ENCODE assay signal across 10 mouse cellular contexts in the genomic region with DNA sequence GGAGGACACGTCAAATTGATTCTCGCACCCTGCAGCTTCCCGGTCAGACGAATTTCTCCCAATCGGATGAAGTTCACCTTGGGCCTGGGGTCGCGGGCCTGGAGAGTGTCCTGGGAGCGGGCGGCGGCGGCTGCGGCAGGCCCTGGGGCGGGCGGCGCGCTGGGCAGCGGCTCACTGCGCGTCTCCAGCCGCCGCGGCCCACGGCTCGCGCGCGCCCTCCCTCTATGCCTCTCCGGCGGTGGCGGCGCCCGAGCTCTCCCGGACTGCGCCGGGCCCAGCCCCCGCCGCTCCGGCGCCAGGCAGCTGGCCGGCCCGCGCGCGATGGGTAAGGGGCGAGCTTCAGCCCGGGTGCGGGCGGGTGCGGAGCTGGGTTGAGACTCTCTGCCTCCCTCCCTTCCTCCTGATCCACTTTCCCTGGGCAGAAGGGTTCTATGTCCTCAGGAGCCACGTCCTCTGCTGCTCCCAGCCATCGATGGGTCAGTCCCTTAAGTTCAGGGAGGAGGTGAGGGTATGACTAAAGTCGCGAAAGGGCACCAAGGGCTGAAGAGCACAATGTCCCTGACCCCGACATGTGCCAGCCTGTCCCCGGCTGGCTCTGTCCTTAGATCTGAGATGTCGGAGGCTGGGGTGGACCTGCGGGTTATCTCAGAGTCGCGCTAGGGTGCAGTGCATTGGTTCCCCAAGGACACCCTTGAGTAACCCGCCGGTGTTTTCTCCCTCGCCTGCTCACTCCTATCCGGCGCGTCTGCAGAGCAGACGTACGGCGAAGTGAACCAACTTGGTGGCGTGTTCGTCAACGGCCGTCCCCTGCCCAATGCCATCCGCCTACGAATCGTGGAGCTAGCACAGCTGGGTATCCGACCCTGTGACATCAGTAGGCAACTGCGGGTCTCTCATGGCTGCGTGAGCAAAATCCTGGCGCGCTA. TPM values are rescaled to one million over a fixed set of nuclear protein-coding genes. Genes with fewer than 3 reads are reported as not detected.
DNase-seq lines count a peak whose midpoint lies in the region; ATAC-seq lines count a peak whose summit lies in the region.
"Had no signal": no experiment of that assay in that cellular context is flagged by ENCODE, and none has a peak within 500 bp of the region (broad histone marks: within the 10 kb centered on the region; RNA-seq: fewer than 3 reads in every experiment).

No protein-coding gene starts in this region.

- H3K4me1 ChIP-seq in heart, embryonic 10.5 days, result peaks cover 30% of the 10 kb centered on the region
- peaks cover 10% of the 10 kb centered on the region; the same call in 1 of the 2 replicates for H3K4me1 ChIP-seq in midbrain, embryonic 12.5 days

- peak overlapping the region; percentile 58 for H3K4me3 ChIP-seq in heart, embryonic 10.5 days
- peak overlapping the region; percentile 32 for H3K4me3 ChIP-seq in midbrain, embryonic 12.5 days
- H3K4me3 ChIP-seq: erythroblast, embryonic 14.5 days had no signal

- H3K36me3 ChIP-seq in heart, embryonic 10.5 days, result no peaks in the 10 kb centered on the region
- no peaks in the 10 kb centered on the region for H3K36me3 ChIP-seq in midbrain, embryonic 12.5 days
- H3K36me3 ChIP-seq: G1E had no signal

- no peaks in the 10 kb centered on the region for H3K9me3 ChIP-seq in heart, embryonic 10.5 days
- no peaks in the 10 kb centered on the region for H3K9me3 ChIP-seq in midbrain, embryonic 12.5 days

- 0 out of 2 replicates have a peak, but pooled peaks have one; percentile 23 for ATAC-seq in granulocyte monocyte progenitor cell, adult 5-6 weeks (replicated peaks; ENCODE audit: poor library complexity, severe bottlenecking)
- peak; percentile 60 for ATAC-seq in midbrain, embryonic 12.5 days (ENCODE audit: low FRiP score, low read depth)
- ATAC-seq in megakaryocyte, adult 5-6 weeks (ENCODE audit: poor library complexity, severe bottlenecking), result no peak
- no peak for ATAC-seq in cerebellum, adult (ENCODE audit: insufficient number of reproducible peaks, low FRiP score, low TSS enrichment)

- H3K9ac ChIP-seq in midbrain, embryonic 12.5 days (replicated peaks), result no peak overlapping the region

- WGBS in heart, embryonic 10.5 days, result under 1% methylated on average over 71 of the region's 80 CpGs
- WGBS in midbrain, embryonic 12.5 days, result under 1% methylated on average over 68 of the region's 80 CpGs

- H3K27ac ChIP-seq in heart, embryonic 10.5 days, result no peak overlapping the region
- no peak overlapping the region for H3K27ac ChIP-seq in midbrain, embryonic 12.5 days (replicated peaks)

- peak overlapping the region; percentile 46 for H3K4me2 ChIP-seq in midbrain, embryonic 12.5 days (replicated peaks)

- peaks cover 92% of the 10 kb centered on the region for H3K27me3 ChIP-seq in heart, embryonic 10.5 days (ENCODE audit: insufficient read depth, poor library complexity, severe bottlenecking)
- H3K27me3 ChIP-seq in midbrain, embryonic 12.5 days, result peaks cover 92% of the 10 kb centered on the region

- DNase-seq in heart, embryonic 10.5 days (ENCODE audit: low spot score), result peak; percentile 75
- DNase-seq in heart, adult 18-20 months, result no peak
- DNase-seq in R1 (ENCODE audit: low read depth, low spot score), result peak; percentile 30
- DNase-seq in right cerebral cortex, adult 18-20 months, result no peak

RNA-seq across cellular contexts. Expression of gene Pax1, which starts 3.5 kb away (rescaled TPM):
- 0.54 and 1.7 TPM in 2 replicates for polyA plus RNA-seq in heart, embryonic 10.5 days (2016; fragmentation: Nextera tagmentation; extraction: Ambion mirVana)
- not detected for total RNA-seq in heart, adult 18-20 months (2021)
- total RNA-seq in granulocyte monocyte progenitor cell, adult 5-6 weeks (2014; fragmentation: Nextera tagmentation), result not detected in 2 replicates
- not detected in 2 replicates for total RNA-seq in granulocyte monocyte progenitor cell, adult 5-6 weeks (2017)
- polyA plus RNA-seq in midbrain, embryonic 12.5 days (2016; fragmentation: Nextera tagmentation; extraction: Ambion mirVana), result 0.69 and 0.70 TPM in 2 replicates
- total RNA-seq in megakaryocyte, adult 5-6 weeks (2015), result not detected in 2 replicates
- not detected in 2 replicates for total RNA-seq in megakaryocyte, adult 5-6 weeks (2017)
- polyA plus RNA-seq: erythroblast, embryonic 14.5 days; G1E had no signal

Comparison
In these comparisons a context has a peak if more than half of its experiments do, and no peak if none do; other contexts are left out.
1. DNase-seq: peak in heart, embryonic 10.5 days (single experiment) and R1 (single experiment); none in heart, adult 18-20 months (0 of 2) and right cerebral cortex, adult 18-20 months (single experiment).
2. ATAC-seq: peak in granulocyte monocyte progenitor cell, adult 5-6 weeks (single experiment) and midbrain, embryonic 12.5 days (single experiment); none in megakaryocyte, adult 5-6 weeks (single experiment) and cerebellum, adult (single experiment).